Mouse (Mus musculus) lung, embryonic 15.5 days (tissue): ENCODE data around the gene Col26a1. TPM values are rescaled to one million over a fixed set of nuclear protein-coding genes. Genes with fewer than 3 reads are reported as not detected.

Source experiments
- ATAC-seq: fragments of 200-750 bp; cut with Nextera tagmentation; 2 replicates; pipeline ENCODE4 v1.8.0; 2017; ENCODE audit warnings: moderate number of reproducible peaks, borderline replicate concordance; ENCODE audit not compliant: low FRiP score, low TSS enrichment; ENCODE audit errors: extremely low read depth
- H3K27ac ChIP-seq: fragments of 300-500 bp; sonication (generic); 2 replicates; pipeline ENCODE4 v1.5.1; 2015; ENCODE audit warnings: moderate library complexity, mild to moderate bottlenecking, inconsistent platforms
- H3K27me3 ChIP-seq: fragments of 300-500 bp; sonication (generic); 2 replicates; pipeline ENCODE4 v1.6.1; 2015; ENCODE audit warnings: inconsistent platforms
- H3K36me3 ChIP-seq: fragments of 300-500 bp; sonication (generic); 2 replicates; pipeline ENCODE4 v1.6.1; 2015; ENCODE audit warnings: inconsistent platforms
- H3K4me1 ChIP-seq: fragments of 300-500 bp; sonication (generic); 2 replicates; pipeline ENCODE4 v1.6.1; 2015; ENCODE audit warnings: inconsistent platforms
- H3K4me2 ChIP-seq: fragments of 300-500 bp; sonication (generic); 2 replicates; pipeline ENCODE4 v1.6.1; 2015; ENCODE audit warnings: inconsistent platforms, mild to moderate bottlenecking, moderate library complexity
- H3K4me3 ChIP-seq: fragments of 300-500 bp; sonication (generic); 2 replicates; pipeline ENCODE4 v1.5.1; 2015; ENCODE audit warnings: mild to moderate bottlenecking, inconsistent platforms
- H3K9ac ChIP-seq: fragments of 300-500 bp; sonication (generic); 2 replicates; pipeline ENCODE4 v1.6.1; 2015; ENCODE audit warnings: inconsistent platforms
- H3K9me3 ChIP-seq: fragments of 300-500 bp; sonication (generic); 2 replicates; pipeline ENCODE4 v1.6.1; 2016; ENCODE audit warnings: inconsistent platforms
- WGBS: fragments of 180-500 bp; shearing (Covaris S2); methylation state at CpG from one replicate; pipeline ENCODE4 v1.1.7; 2015; 5-methylcytosine and 5-hydroxymethylcytosine counted together
- polyA plus RNA-seq: library from polyadenylated mRNA; unstranded; fragments of >200 nt; fragmentation: Nextera tagmentation; extraction: Ambion mirVana; gene quantifications from 2 replicates; pipeline ENCODE4 v1.2.1, GENCODE M21; 2015

Gene Col26a1
- polyA plus RNA-seq, 1 experiment from 2014 or later, result 12.1 TPM

GRCm38 (mm10) chr5:136696516-136696915 lies 186.5 kb downstream of the Col26a1 start:
- H3K9ac ChIP-seq, result no peak overlapping the region
- H3K27me3 ChIP-seq, result no peaks in the 10 kb centered on the region
- no peaks in the 10 kb centered on the region for H3K4me1 ChIP-seq
- H3K4me3 ChIP-seq, result no peak overlapping the region
- H3K27ac ChIP-seq, result no peak overlapping the region
- no peaks in the 10 kb centered on the region for H3K9me3 ChIP-seq
- no peak overlapping the region for H3K4me2 ChIP-seq
- ATAC-seq, result no peak
- WGBS, result 86% methylated on average over 5 of the region's 5 CpGs
- H3K36me3 ChIP-seq, result no peaks in the 10 kb centered on the region

- ATAC-seq, result no peak
- WGBS, result 49% methylated on average over 6 of the region's 6 CpGs
Measured at GRCm38 (mm10) chr5:136694976-136695375, 188.0 kb downstream of the Col26a1 start.

GRCm38 (mm10) chr5:136693418-136693817 lies 189.6 kb downstream of the Col26a1 start:
- no peak overlapping the region for H3K9ac ChIP-seq
- H3K9me3 ChIP-seq, result no peaks in the 10 kb centered on the region
- no peak overlapping the region for H3K4me2 ChIP-seq
- 65% methylated on average over 7 of the region's 7 CpGs for WGBS
- H3K27me3 ChIP-seq, result no peaks in the 10 kb centered on the region
- H3K36me3 ChIP-seq, result no peaks in the 10 kb centered on the region
- no peak for ATAC-seq
- H3K4me1 ChIP-seq, result no peaks in the 10 kb centered on the region
- H3K27ac ChIP-seq, result no peak overlapping the region
- H3K4me3 ChIP-seq, result no peak overlapping the region

More at GRCm38 (mm10) chr5:136694976-136695375, 188.0 kb downstream of the Col26a1 start:
- no peak overlapping the region for H3K4me3 ChIP-seq
- H3K9ac ChIP-seq, result no peak overlapping the region
- no peak overlapping the region for H3K4me2 ChIP-seq
- no peaks in the 10 kb centered on the region for H3K36me3 ChIP-seq
- H3K4me1 ChIP-seq, result no peaks in the 10 kb centered on the region
- H3K27me3 ChIP-seq, result no peaks in the 10 kb centered on the region
- H3K27ac ChIP-seq, result no peak overlapping the region
- no peaks in the 10 kb centered on the region for H3K9me3 ChIP-seq

- WGBS, result 86% methylated on average over 4 of the region's 4 CpGs
- no peak within 1 kb of the TSS for H3K4me3 ChIP-seq
- H3K36me3 ChIP-seq, result no peaks in the 10 kb centered on the region
- H3K27ac ChIP-seq, result no peak within 1 kb of the TSS
- no peak within 1 kb of the TSS for H3K9ac ChIP-seq
- no peaks in the 10 kb centered on the region for H3K9me3 ChIP-seq
- no peaks in the 10 kb centered on the region for H3K4me1 ChIP-seq
- no peak for ATAC-seq
- H3K4me2 ChIP-seq, result no peak within 1 kb of the TSS
- no peaks in the 10 kb centered on the region for H3K27me3 ChIP-seq
Measured at GRCm38 (mm10) chr5:136692784-136693183, 190.2 kb downstream of the Col26a1 start, which contains the start of gene Myl10. Gene Myl10, plus strand, starts transcription at chr5:136693146.

Other genes starting within 250 kb of the Col26a1 start
- 1.3 TPM in 1 of 2 replicates, not detected in the other for gene Myl10, start 190.1 kb downstream of the Col26a1 start, polyA plus RNA-seq
- gene Ift22, start 24.9 kb upstream of the Col26a1 start, polyA plus RNA-seq, result 84.6 and 87.1 TPM in 2 replicates
- gene Fis1, start 70.1 kb upstream of the Col26a1 start, polyA plus RNA-seq, result 291 and 292 TPM in 2 replicates
- 4.7 and 5.1 TPM in 2 replicates for gene Cldn15, start 83.4 kb upstream of the Col26a1 start, polyA plus RNA-seq
- gene Plod3, start 103.8 kb upstream of the Col26a1 start, polyA plus RNA-seq, result 55.9 and 58.9 TPM in 2 replicates
- 101 and 102 TPM in 2 replicates for gene Znhit1, start 104.8 kb upstream of the Col26a1 start, polyA plus RNA-seq
- 0.11 and 0.19 TPM in 2 replicates for gene Vgf, start 143.2 kb upstream of the Col26a1 start, polyA plus RNA-seq
- 202 and 206 TPM in 2 replicates for gene Ap1s1, start 162.9 kb upstream of the Col26a1 start, polyA plus RNA-seq
- 0.86 TPM in 2 replicates for gene Serpine1, start 189.1 kb upstream of the Col26a1 start, polyA plus RNA-seq
- 9.8 and 10.5 TPM in 2 replicates for gene Trim56, start 233.0 kb upstream of the Col26a1 start, polyA plus RNA-seq